Mouse (Mus musculus) Patski (cell line): ENCODE measurements around the gene Tox2. TPM values are rescaled to one million over a fixed set of nuclear protein-coding genes. Genes with fewer than 3 reads are reported as not detected.
A peak's percentile ranks its signal among the peaks of the same experiment; 100 is the strongest.

Experiments used
- ATAC-seq: fragments of 100-300 bp; one replicate; pipeline ENCODE4 v1.8.0; 2021
- CTCF ChIA-PET: fragments of 350-600 bp; sonication (Branson Sonifier 250); formaldehyde crosslinking; loops from one replicate; lab custom pipeline; 2022; ENCODE audit warnings: inconsistent platforms; lab: Charles Lee
- POLR2A ChIA-PET: fragments of 350-600 bp; sonication (Branson Sonifier 250); formaldehyde crosslinking; loops from one replicate; lab custom pipeline; 2022; ENCODE audit warnings: antibody characterized with exemption, inconsistent platforms; lab: Charles Lee
- DNase-seq: peaks from one replicate; pipeline ENCODE4 v3.0.0-alpha.2; 2011; ENCODE audit warnings: low read depth, low spot score
- H3K27me3 ChIP-seq: fragments of 371-371 bp; one replicate; pipeline ENCODE4 v1.5.1; 2021
- CTCF ChIP-seq: fragments of 100-300 bp; IDR thresholded peaks from one replicate; pipeline ENCODE4 v1.5.1; 2021
- in situ Hi-C: fragments of 300-500 bp; cut with MboI; formaldehyde crosslinking; loops from 3 replicates; pipeline ENCODE4 v1.11.1; 2018; ENCODE audit warnings: low pct_unique_long_range_greater_than_20kb, mixed read lengths
- polyA plus RNA-seq: library from polyadenylated mRNA; unstranded; gene quantifications from one replicate; pipeline ENCODE4 v1.2.3, GENCODE M21; 2021

The Tox2 gene
- polyA plus RNA-seq, 1 experiment from 2014 or later: not detected

GRCm38 (mm10) chr2:163229050-163229449, 26.1 kb downstream of the Tox2 start:
- DNase-seq (no peak), ATAC-seq (no peak)
- peaks cover 26% of the 10 kb centered on the region for H3K27me3 ChIP-seq
- TF ChIP-seq CTCF: no peak
- in situ Hi-C loops: no loop called here
- ChIA-PET CTCF (no interaction called here), POLR2A (interaction anchor here (0.5 kb wide), 1 partner anchor 1722 kb away, joined by 3 read pairs; no protein-coding TSS in a partner anchor)

- H3K27me3 ChIP-seq: peaks cover 34% of the 10 kb centered on the region
- POLR2A ChIA-PET: no interaction called here
- in situ Hi-C loops: no loop called here
- no peak for DNase-seq
- TF ChIP-seq CTCF: no peak
- no peak for ATAC-seq
- CTCF ChIA-PET: no interaction called here
These were observed 29.0 kb downstream of the Tox2 start for GRCm38 (mm10) chr2:163231781-163232534.

- no peak for TF ChIP-seq CTCF
- DNase-seq (no peak), ATAC-seq (no peak)
- POLR2A ChIA-PET: no interaction called here
- in situ Hi-C loops: no loop called here
- peaks cover 34% of the 10 kb centered on the region for H3K27me3 ChIP-seq
- CTCF ChIA-PET: no interaction called here
These were observed 30.7 kb downstream of the Tox2 start for GRCm38 (mm10) chr2:163233666-163234065.

- in situ Hi-C loops: no loop called here
- no peak for ATAC-seq
These were observed 33.1 kb downstream of the Tox2 start for GRCm38 (mm10) chr2:163236057-163236456.

GRCm38 (mm10) chr2:163237999-163238529, 35.1 kb downstream of the Tox2 start:
- TF ChIP-seq CTCF: no peak
- ATAC-seq: no peak
- no peak for DNase-seq
- peaks cover 35% of the 10 kb centered on the region for H3K27me3 ChIP-seq
- in situ Hi-C loops: no loop called here
- CTCF ChIA-PET: no interaction called here
- POLR2A ChIA-PET: no interaction called here

More at GRCm38 (mm10) chr2:163236057-163236456, 33.1 kb downstream of the Tox2 start:
- TF ChIP-seq CTCF: no peak
- ChIA-PET POLR2A (no interaction called here), CTCF (no interaction called here)
- DNase-seq: no peak
- H3K27me3 ChIP-seq: peaks cover 40% of the 10 kb centered on the region

GRCm38 (mm10) chr2:163239945-163240344, 37.0 kb downstream of the Tox2 start:
- ATAC-seq (no peak), DNase-seq (no peak)
- in situ Hi-C loops: no loop called here
- ChIA-PET POLR2A (no interaction called here), CTCF (no interaction called here)
- peaks cover 37% of the 10 kb centered on the region for H3K27me3 ChIP-seq
- TF ChIP-seq CTCF: no peak

- CTCF ChIA-PET: no interaction called here
- ATAC-seq: no peak
- in situ Hi-C loops: no loop called here
- POLR2A ChIA-PET: no interaction called here
- no peak for DNase-seq
- peaks cover 35% of the 10 kb centered on the region for H3K27me3 ChIP-seq
- TF ChIP-seq CTCF: no peak
These were observed 38.9 kb downstream of the Tox2 start for GRCm38 (mm10) chr2:163241867-163242266.

GRCm38 (mm10) chr2:163243917-163244852, 41.3 kb downstream of the Tox2 start:
- ATAC-seq (no peak), DNase-seq (no peak)
- TF ChIP-seq CTCF: no peak
- CTCF ChIA-PET: no interaction called here
- in situ Hi-C loops: no loop called here
- H3K27me3 ChIP-seq: peaks cover 41% of the 10 kb centered on the region
- POLR2A ChIA-PET: no interaction called here

GRCm38 (mm10) chr2:163248912-163249311, 46.0 kb downstream of the Tox2 start:
- no peak for TF ChIP-seq CTCF
- POLR2A ChIA-PET: no interaction called here
- CTCF ChIA-PET: interaction anchor here (1.2 kb wide), 1 partner anchor 14 kb away, joined by 3 read pairs; no protein-coding TSS in a partner anchor
- peaks cover 31% of the 10 kb centered on the region for H3K27me3 ChIP-seq
- no peak for DNase-seq
- ATAC-seq: no peak
- in situ Hi-C loops: no loop called here

GRCm38 (mm10) chr2:163252645-163253044, 49.7 kb downstream of the Tox2 start:
- ATAC-seq (no peak), DNase-seq (no peak)
- ChIA-PET POLR2A (no interaction called here), CTCF (no interaction called here)
- H3K27me3 ChIP-seq: peaks cover 12% of the 10 kb centered on the region
- peak; percentile 41 for TF ChIP-seq CTCF
- in situ Hi-C loops: no loop called here
